8 mouse cellular contexts compared by ENCODE assay signal in genomic region chr7:81454331-81455039, GRCm38 (mm10). TPM values are rescaled to one million over a fixed set of nuclear protein-coding genes. Genes with fewer than 3 reads are reported as not detected.
DNase-seq lines count a peak whose midpoint lies in the region; ATAC-seq and TF ChIP-seq lines count a peak whose summit lies in the region.

No protein-coding gene starts in this region.

- no peaks in the 10 kb centered on the region for H3K9me3 ChIP-seq in hindbrain, embryonic 13.5 days

- peak overlapping the region; percentile 68 for H3K9ac ChIP-seq in hindbrain, embryonic 13.5 days

- TF ChIP-seq POLR2A in cerebellum, adult 2 months (IDR thresholded peaks at IDR 0.05; ENCODE audit: borderline replicate concordance, insufficient read depth, low read length) = no peak

- no peaks in the 10 kb centered on the region for H3K27me3 ChIP-seq in cerebellum, adult 2 months (ENCODE audit: control insufficient read depth, insufficient read depth, low read length)
- peaks cover 76% of the 10 kb centered on the region for H3K27me3 ChIP-seq in hindbrain, embryonic 13.5 days

- H3K4me2 ChIP-seq in hindbrain, embryonic 13.5 days = peak overlapping the region; percentile 92

- H3K27ac ChIP-seq in cerebellum, adult 2 months (ENCODE audit: insufficient read depth, low read length) = no peak overlapping the region
- H3K27ac ChIP-seq in hindbrain, embryonic 13.5 days = no peak overlapping the region

- peak; percentile 59 for ATAC-seq in hindbrain, embryonic 13.5 days (ENCODE audit: low FRiP score)
- no peak for ATAC-seq in monocyte, adult 5-6 weeks (replicated peaks; ENCODE audit: insufficient number of reproducible peaks, low FRiP score, low TSS enrichment, poor library complexity, severe bottlenecking)

- 1% methylated on average over 70 of the region's 87 CpGs for WGBS in cerebellum, adult 2 months
- under 1% methylated on average over 86 of the region's 87 CpGs for WGBS in hindbrain, embryonic 13.5 days

- TF ChIP-seq CTCF in cerebellum, adult 2 months (IDR thresholded peaks at IDR 0.05; ENCODE audit: borderline replicate concordance, insufficient read depth, low read depth, low read length) = no peak

- peak overlapping the region; percentile 54 for H3K4me3 ChIP-seq in cerebellum, adult 2 months (replicated peaks; ENCODE audit: insufficient read depth, low read depth, low read length)
- H3K4me3 ChIP-seq in hindbrain, embryonic 13.5 days = peak overlapping the region; percentile 57

- peak; percentile 32 for DNase-seq in R1 (ENCODE audit: low read depth, low spot score)
- peak; percentile 52 to 53 for DNase-seq in cerebellum, adult 2 months
- DNase-seq in gastrocnemius, adult 18-20 months (ENCODE audit: low spot score) = peak; percentile 68
- peak; percentile 57 for DNase-seq in layer of hippocampus, postnatal 25 days (ENCODE audit: extremely low spot score in 1 of 2, low spot score in 1 of 2)
- peak; percentile 18 for DNase-seq in lung, postnatal 14 days
- DNase-seq in right cerebral cortex, postnatal 25 days = peak; percentile 72

- H3K36me3 ChIP-seq in hindbrain, embryonic 13.5 days = peaks cover 4% of the 10 kb centered on the region

- 0 out of 2 replicates have a peak, but pooled peaks cover 3% of the 10 kb centered on the region for H3K4me1 ChIP-seq in cerebellum, adult 2 months (ENCODE audit: control insufficient read depth, insufficient read depth, low read length)
- H3K4me1 ChIP-seq in hindbrain, embryonic 13.5 days (replicated peaks) = peaks cover 27% of the 10 kb centered on the region

RNA-seq across cellular contexts. Expression of gene Cpeb1, which starts 0.8 kb away (rescaled TPM):
- 84.0 and 89.6 TPM in 2 replicates for polyA plus RNA-seq in cerebellum, adult 2 months (2012; rRNA removed)
- total RNA-seq in gastrocnemius, adult 18-20 months (2021) = 10 to 100 TPM; 47.5 to 67.3 TPM
- 3.8 and 4.8 TPM in 2 replicates for polyA plus RNA-seq in hindbrain, embryonic 13.5 days (2015; fragmentation: Nextera tagmentation; extraction: Ambion mirVana)
- 10 to 100 TPM; 81.6 to 96.0 TPM for total RNA-seq in layer of hippocampus, postnatal 25 days (2021)
- 0.10 TPM in 1 of 3 replicates, not detected in the others for total RNA-seq in monocyte, adult 5-6 weeks (2017)

RNA-seq across cellular contexts. Expression of gene Ap3b2, which starts 39.2 kb away (rescaled TPM):
- 139 and 141 TPM in 2 replicates for polyA plus RNA-seq in cerebellum, adult 2 months (2012; rRNA removed)
- under 1 TPM; 0.11 to 0.36 TPM for total RNA-seq in gastrocnemius, adult 18-20 months (2021)
- 121 and 134 TPM in 2 replicates for polyA plus RNA-seq in hindbrain, embryonic 13.5 days (2015; fragmentation: Nextera tagmentation; extraction: Ambion mirVana)
- total RNA-seq in layer of hippocampus, postnatal 25 days (2021) = 100 to 1,000 TPM; 161 to 171 TPM
- not detected in 3 replicates for total RNA-seq in monocyte, adult 5-6 weeks (2017)

RNA-seq across cellular contexts. Expression of gene BC048679, which starts 43.6 kb away (rescaled TPM):
- not detected in 2 replicates for polyA plus RNA-seq in cerebellum, adult 2 months (2012; rRNA removed)
- 1 to 10 TPM; 4.2 to 9.7 TPM for total RNA-seq in gastrocnemius, adult 18-20 months (2021)
- not detected in 2 replicates for polyA plus RNA-seq in hindbrain, embryonic 13.5 days (2015; fragmentation: Nextera tagmentation; extraction: Ambion mirVana)
- not detected for total RNA-seq in layer of hippocampus, postnatal 25 days (2021)
- total RNA-seq in monocyte, adult 5-6 weeks (2017) = not detected in 3 replicates

Comparison
In these comparisons a context has a peak if more than half of its experiments do, and no peak if none do; other contexts are left out.
1. DNase-seq: peak in every context shown above with its lines; median percentile 72 in right cerebral cortex, postnatal 25 days; 68 in gastrocnemius, adult 18-20 months; 57 in layer of hippocampus, postnatal 25 days; 52 in cerebellum, adult 2 months; 32 in R1; 18 in lung, postnatal 14 days.
2. RNA of gene Cpeb1, which starts 0.8 kb away (total RNA-seq): 81.6 to 96.0 TPM in layer of hippocampus, postnatal 25 days and 47.5 to 67.3 TPM in gastrocnemius, adult 18-20 months; 0.10 TPM in monocyte, adult 5-6 weeks; every median in the first group is over 10 times any median in the second.
3. RNA of gene Ap3b2, which starts 39.2 kb away (total RNA-seq): 161 to 171 TPM in layer of hippocampus, postnatal 25 days; 0.11 to 0.36 TPM in gastrocnemius, adult 18-20 months and not detected in monocyte, adult 5-6 weeks; every median in the first group is over 100 times any median in the second.